Mouse (Mus musculus) liver, embryonic 16.5 days (tissue): ENCODE results near the gene Fbp2. TPM values are rescaled to one million over a fixed set of nuclear protein-coding genes. Genes with fewer than 3 reads are reported as not detected.
"Not testable (repeated sequence)": the region's sequence is repeated elsewhere in the genome, so short reads cannot be mapped to it uniquely, and the experiment has no call there.

Experiments
- ATAC-seq: fragments of 200-750 bp; cut with Nextera tagmentation; 2 replicates; pipeline ENCODE4 v1.8.0; 2017; ENCODE audit warnings: low read depth, mild to moderate bottlenecking, moderate number of reproducible peaks, moderate library complexity
- H3K27ac ChIP-seq: fragments of 300-500 bp; sonication (generic); 2 replicates; pipeline ENCODE4 v1.5.1; 2014; ENCODE audit warnings: mild to moderate bottlenecking, low read length
- H3K27me3 ChIP-seq: fragments of 300-500 bp; sonication (generic); 2 replicates; pipeline ENCODE4 v1.6.1; 2014; ENCODE audit warnings: low read depth, low read length, mixed read lengths; ENCODE audit not compliant: control insufficient read depth, insufficient read depth
- H3K36me3 ChIP-seq: fragments of 300-500 bp; sonication (generic); 2 replicates; pipeline ENCODE4 v1.6.1; 2014; ENCODE audit warnings: mild to moderate bottlenecking; ENCODE audit not compliant: control insufficient read depth, insufficient read depth
- H3K4me1 ChIP-seq: fragments of 300-500 bp; sonication (generic); 2 replicates; pipeline ENCODE4 v1.6.1; 2014; ENCODE audit warnings: low read depth, low read length, mixed read lengths; ENCODE audit not compliant: control insufficient read depth
- H3K4me2 ChIP-seq: fragments of 300-500 bp; sonication (generic); 2 replicates; pipeline ENCODE4 v1.6.1; 2014; ENCODE audit warnings: low read depth, low read length, mixed read lengths
- H3K4me3 ChIP-seq: fragments of 300-500 bp; sonication (generic); 2 replicates; pipeline ENCODE4 v1.5.1; 2014; ENCODE audit warnings: low read depth, mild to moderate bottlenecking, low read length
- H3K9ac ChIP-seq: fragments of 300-500 bp; sonication (generic); 2 replicates; pipeline ENCODE4 v1.6.1; 2014; ENCODE audit warnings: low read depth, low read length
- H3K9me3 ChIP-seq: fragments of 300-500 bp; sonication (generic); replicated peaks from 2 replicates; pipeline ENCODE4 v1.6.1; 2016; ENCODE audit warnings: low read length; ENCODE audit not compliant: control insufficient read depth
- WGBS: fragments of 180-500 bp; shearing (Covaris S2); extraction: QIAGEN DNeasy Blood & Tissue Kit; methylation state at CpG from one replicate; pipeline ENCODE4 v1.1.7; 2014; ENCODE audit not compliant: insufficient replicate concordance; 5-methylcytosine and 5-hydroxymethylcytosine counted together
- polyA plus RNA-seq: library from polyadenylated mRNA; unstranded; fragments of >200 nt; fragmentation: Nextera tagmentation; extraction: Ambion mirVana; gene quantifications from 2 replicates; pipeline ENCODE4 v1.2.1, GENCODE M21; 2015

Gene Fbp2
- polyA plus RNA-seq, 1 experiment from 2014 or later: 3.2 TPM

DNA sequence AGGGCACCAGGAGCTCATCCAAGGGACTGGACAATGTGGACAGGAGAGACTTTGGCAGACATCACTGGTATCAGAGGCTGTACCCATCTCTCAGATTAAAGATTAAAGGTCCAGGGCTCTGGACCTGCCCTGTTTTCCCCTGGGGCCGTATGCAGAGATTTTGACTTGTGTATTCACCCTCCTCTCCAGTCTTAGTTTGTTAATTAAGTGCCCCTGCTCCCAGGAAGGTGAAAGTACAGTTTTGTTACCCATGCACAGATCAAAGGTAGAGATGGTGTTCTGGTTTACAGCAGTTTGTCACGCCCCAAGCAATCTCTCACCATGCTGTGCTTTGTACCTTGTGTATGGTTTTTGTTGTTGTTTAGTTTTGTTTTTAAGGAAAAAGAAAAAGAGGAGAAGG, 12.4 kb upstream of the Fbp2 start:
- no peak for ATAC-seq
- no peaks in the 10 kb centered on the region for H3K9me3 ChIP-seq
- no peak overlapping the region for H3K9ac ChIP-seq
- WGBS: 56% methylated on average over 2 of the region's 2 CpGs
- no peak overlapping the region for H3K4me2 ChIP-seq
- no peaks in the 10 kb centered on the region for H3K27me3 ChIP-seq
- H3K36me3 ChIP-seq: no peaks in the 10 kb centered on the region
- no peak overlapping the region for H3K27ac ChIP-seq
- no peak overlapping the region for H3K4me3 ChIP-seq
- no peaks in the 10 kb centered on the region for H3K4me1 ChIP-seq

DNA sequence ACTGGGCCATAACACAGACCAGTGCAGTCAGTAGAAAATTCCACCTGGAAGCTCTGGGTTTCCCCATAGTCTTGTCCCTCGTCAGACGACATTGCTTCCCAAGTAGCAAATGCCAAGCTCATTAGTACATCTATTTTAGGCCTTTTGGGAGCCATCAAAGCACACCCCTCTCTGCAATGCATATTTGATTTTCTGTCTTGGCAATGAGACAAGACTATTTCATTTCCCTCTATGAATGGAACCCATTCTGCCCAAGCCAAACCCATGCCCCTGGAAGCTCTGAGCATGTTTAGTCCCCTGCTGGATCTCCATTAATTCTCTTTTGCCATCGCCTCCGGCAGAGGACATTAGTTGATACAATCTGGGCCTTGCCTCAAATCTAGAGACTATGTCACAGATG, 8.6 kb upstream of the Fbp2 start:
- H3K4me1 ChIP-seq: no peaks in the 10 kb centered on the region
- WGBS: 69% methylated on average over 4 of the region's 4 CpGs
- H3K9ac ChIP-seq: no peak overlapping the region
- no peak overlapping the region for H3K27ac ChIP-seq
- H3K4me3 ChIP-seq: no peak overlapping the region
- H3K9me3 ChIP-seq: no peaks in the 10 kb centered on the region
- no peak overlapping the region for H3K4me2 ChIP-seq
- H3K27me3 ChIP-seq: no peaks in the 10 kb centered on the region
- no peaks in the 10 kb centered on the region for H3K36me3 ChIP-seq
- ATAC-seq: no peak

DNA sequence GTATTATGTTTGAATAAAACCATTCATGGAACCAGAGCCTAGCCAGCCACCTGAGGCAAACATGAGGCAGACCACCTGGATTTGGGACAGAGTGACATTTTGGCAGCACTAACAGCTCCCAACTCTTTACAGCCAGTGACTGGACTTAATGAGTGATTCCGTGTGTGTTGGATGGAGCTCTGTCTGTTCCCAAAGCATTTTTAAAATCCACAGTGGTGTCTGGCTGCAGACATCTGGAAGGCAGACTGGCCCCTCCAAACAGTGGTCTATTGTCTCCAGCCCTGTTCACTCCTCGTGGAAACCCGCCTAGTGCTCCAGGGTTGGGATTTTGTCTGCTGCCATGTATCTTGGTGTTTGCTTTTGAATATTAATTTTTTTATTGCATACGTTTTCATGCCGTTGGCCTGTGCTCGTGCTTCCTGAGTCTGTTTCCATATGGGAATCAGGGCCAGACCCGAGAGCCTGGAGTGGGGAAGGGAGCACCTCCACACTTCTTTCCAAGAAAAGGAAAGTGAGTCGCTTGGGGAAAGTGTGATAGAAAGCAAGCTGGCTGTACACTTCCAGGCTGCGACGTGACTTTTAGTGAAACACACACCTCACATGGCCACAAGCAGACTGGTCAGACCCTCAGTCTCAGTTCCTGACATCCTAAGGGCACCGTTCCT, 7.6 kb upstream of the Fbp2 start:
- Histone ChIP-seq H3K27me3 (no peaks in the 10 kb centered on the region), H3K4me2 (no peak overlapping the region), H3K9me3 (no peaks in the 10 kb centered on the region), H3K9ac (no peak overlapping the region), H3K27ac (no peak overlapping the region), H3K4me3 (no peak overlapping the region), H3K36me3 (no peaks in the 10 kb centered on the region), H3K4me1 (no peaks in the 10 kb centered on the region)
- 66% methylated on average over 11 of the region's 11 CpGs for WGBS
- no peak for ATAC-seq

GRCm38 (mm10) chr13:62863771-62864170, 5.5 kb upstream of the Fbp2 start:
- H3K9ac ChIP-seq: no peak overlapping the region
- H3K4me2 ChIP-seq: no peak overlapping the region
- H3K4me1 ChIP-seq: no peaks in the 10 kb centered on the region
- 51% methylated on average over 6 of the region's 6 CpGs for WGBS
- ATAC-seq: no peak
- no peaks in the 10 kb centered on the region for H3K36me3 ChIP-seq
- no peaks in the 10 kb centered on the region for H3K9me3 ChIP-seq
- H3K27ac ChIP-seq: no peak overlapping the region
- no peaks in the 10 kb centered on the region for H3K27me3 ChIP-seq
- H3K4me3 ChIP-seq: no peak overlapping the region

DNA sequence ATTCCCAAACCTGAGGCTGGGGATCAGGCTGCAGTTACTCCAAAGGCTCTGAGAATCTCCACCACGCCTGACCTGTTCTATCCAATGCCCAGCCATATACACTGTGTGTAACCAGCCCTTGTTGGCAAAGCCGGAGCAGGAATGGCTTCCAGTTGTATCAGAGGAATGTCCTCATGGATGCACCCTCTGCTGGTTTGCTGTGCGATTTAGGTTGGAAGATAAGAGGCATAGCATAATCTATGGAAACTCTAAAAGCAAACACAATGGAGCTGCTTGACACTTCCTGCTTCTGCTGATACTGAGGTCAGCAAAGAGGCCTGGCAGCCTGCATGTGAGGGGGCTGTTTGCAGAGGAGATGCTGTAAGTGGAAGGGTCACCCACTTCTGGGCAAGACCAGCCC, 4.7 kb upstream of the Fbp2 start:
- no peak for ATAC-seq
- 42% methylated on average over 3 of the region's 3 CpGs for WGBS
- H3K36me3 ChIP-seq: no peaks in the 10 kb centered on the region
- H3K27ac ChIP-seq: no peak overlapping the region
- H3K4me3 ChIP-seq: no peak overlapping the region
- H3K9ac ChIP-seq: no peak overlapping the region
- no peaks in the 10 kb centered on the region for H3K27me3 ChIP-seq
- no peak overlapping the region for H3K4me2 ChIP-seq
- H3K4me1 ChIP-seq: no peaks in the 10 kb centered on the region
- no peaks in the 10 kb centered on the region for H3K9me3 ChIP-seq

GRCm38 (mm10) chr13:62860068-62860467, 1.8 kb upstream of the Fbp2 start:
- ATAC-seq: no peak
- H3K36me3 ChIP-seq: no peaks in the 10 kb centered on the region
- no peaks in the 10 kb centered on the region for H3K27me3 ChIP-seq
- no peak overlapping the region for H3K4me2 ChIP-seq
- no peak overlapping the region for H3K9ac ChIP-seq
- no peak overlapping the region for H3K27ac ChIP-seq
- WGBS: 76% methylated on average over 4 of the region's 4 CpGs
- no peaks in the 10 kb centered on the region for H3K9me3 ChIP-seq
- no peaks in the 10 kb centered on the region; the same call in 1 of the 2 replicates for H3K4me1 ChIP-seq
- no peak overlapping the region for H3K4me3 ChIP-seq

DNA sequence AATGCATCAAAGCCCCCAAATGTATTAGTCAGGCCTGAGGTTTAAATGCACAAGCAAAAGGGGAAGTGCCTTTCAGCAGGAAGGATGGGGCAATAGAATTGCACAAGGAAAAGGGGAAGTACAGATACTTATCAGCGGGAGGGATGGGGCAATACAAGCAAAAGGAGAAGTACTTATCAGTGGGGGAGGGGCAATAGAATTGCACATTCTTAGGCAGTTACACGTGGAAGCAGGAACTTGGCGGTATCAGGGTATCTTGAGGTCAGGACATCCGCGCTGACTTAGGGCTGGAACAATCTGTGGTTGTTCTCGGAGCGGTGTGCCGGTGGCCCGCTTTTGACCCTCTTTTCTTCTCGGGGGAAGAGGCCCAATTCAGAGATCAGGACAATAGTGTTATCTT, 1.0 kb upstream of the Fbp2 start:
- H3K36me3 ChIP-seq, H3K9ac ChIP-seq, ATAC-seq, H3K9me3 ChIP-seq, H3K4me3 ChIP-seq, H3K4me1 ChIP-seq, H3K27ac ChIP-seq, H3K27me3 ChIP-seq, H3K4me2 ChIP-seq: not testable (repeated sequence)
- 31% methylated on average over 10 of the region's 10 CpGs for WGBS

DNA sequence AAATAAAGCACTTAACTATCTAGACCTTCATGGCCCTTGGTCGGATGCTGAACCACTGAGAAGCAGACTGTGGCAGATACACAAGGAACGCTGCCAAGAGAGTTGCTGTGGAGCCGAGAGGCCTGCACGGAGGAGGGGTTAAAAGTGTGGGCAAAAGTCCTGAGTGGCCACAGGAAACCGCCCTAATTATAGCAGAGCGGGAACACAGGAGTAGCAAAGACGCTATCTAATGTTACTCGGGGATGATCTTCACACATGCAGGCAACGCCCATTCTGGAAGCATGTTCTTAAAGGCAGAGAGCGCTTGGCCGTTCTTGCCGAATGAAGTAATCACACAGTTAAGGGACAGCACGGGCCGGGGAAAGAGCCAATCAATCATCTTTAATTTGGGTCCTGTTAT, 1.4 kb downstream of the Fbp2 start:
- ATAC-seq: no peak
- no peak overlapping the region for H3K4me3 ChIP-seq

GRCm38 (mm10) chr13:62856305-62856675, 1.9 kb downstream of the Fbp2 start:
- Histone ChIP-seq H3K4me2 (peak overlapping the region; percentile 53), H3K27me3 (no peaks in the 10 kb centered on the region), H3K4me3 (no peak overlapping the region), H3K9me3 (no peaks in the 10 kb centered on the region), H3K4me1 (no peaks in the 10 kb centered on the region; the same call in 1 of the 2 replicates), H3K9ac (no peak overlapping the region), H3K27ac (no peak overlapping the region), H3K36me3 (no peaks in the 10 kb centered on the region)
- peak; percentile 82 for ATAC-seq
- WGBS: 1% methylated on average over 5 of the region's 5 CpGs

More for the DNA sequence above, 1.4 kb downstream of the Fbp2 start:
- Histone ChIP-seq H3K27me3 (no peaks in the 10 kb centered on the region), H3K27ac (no peak overlapping the region), H3K9me3 (no peaks in the 10 kb centered on the region), H3K4me2 (no peak overlapping the region), H3K36me3 (no peaks in the 10 kb centered on the region), H3K9ac (no peak overlapping the region), H3K4me1 (no peaks in the 10 kb centered on the region; the same call in 1 of the 2 replicates)
- 73% methylated on average over 14 of the region's 14 CpGs for WGBS
